Mouse (Mus musculus) v-Abl transformed pro-B cells (cell line): ENCODE measurements around the gene Ruvbl1.

Source experiments
- in situ Hi-C, 2 experiments: fragments of 400-800 bp; cut with MboI; formaldehyde crosslinking; loops; one replicate each; pipeline ENCODE4 v1.15.1; 2025; ENCODE audit not compliant: unreplicated experiment in 2 of 2

Ruvbl1 gene

GRCm38 (mm10) chr6:88465181-88465920 lies at the start of gene Ruvbl1:
Ruvbl1 (plus strand) TSS chr6:88465409.
- in situ Hi-C loops: no loop called here

- in situ Hi-C loops: no loop called here
Observed at GRCm38 (mm10) chr6:88416130-88416758, 49.0 kb upstream of the Ruvbl1 start.

- in situ Hi-C loops: no loop called here
Observed at GRCm38 (mm10) chr6:88431202-88431601, 34.0 kb upstream of the Ruvbl1 start.

- in situ Hi-C loops: no loop called here
Observed at GRCm38 (mm10) chr6:88435609-88436008, 29.6 kb upstream of the Ruvbl1 start.

GRCm38 (mm10) chr6:88439056-88439455 lies 26.2 kb upstream of the Ruvbl1 start:
- in situ Hi-C loops: no loop called here

GRCm38 (mm10) chr6:88442551-88442950 lies 22.7 kb upstream of the Ruvbl1 start:
- in situ Hi-C loops: no loop called here

- in situ Hi-C loops: no loop called here
Observed at GRCm38 (mm10) chr6:88443446-88443845, 21.8 kb upstream of the Ruvbl1 start.

GRCm38 (mm10) chr6:88444076-88444750 lies 21.0 kb upstream of the Ruvbl1 start:
- in situ Hi-C loops: no loop called here

GRCm38 (mm10) chr6:88445661-88446060 lies 19.5 kb upstream of the Ruvbl1 start:
- in situ Hi-C loops: no loop called here

- in situ Hi-C loops: no loop called here
Observed at GRCm38 (mm10) chr6:88446063-88447002, 18.9 kb upstream of the Ruvbl1 start, which contains the start of gene Eefsec. Eefsec (minus strand) TSS chr6:88446539.

- in situ Hi-C loops: no loop called here
Observed at GRCm38 (mm10) chr6:88447454-88447853, 17.8 kb upstream of the Ruvbl1 start.

GRCm38 (mm10) chr6:88454545-88454944 lies 10.7 kb upstream of the Ruvbl1 start:
- in situ Hi-C loops: no loop called here

GRCm38 (mm10) chr6:88469878-88470277 lies 4.7 kb downstream of the Ruvbl1 start:
- in situ Hi-C loops: no loop called here

- in situ Hi-C loops: loop anchor here in 1 of 2 experiments (25.0 kb wide), 1 partner anchor 368 kb away; no protein-coding TSS in a partner anchor
Observed at GRCm38 (mm10) chr6:88480421-88480820, 15.2 kb downstream of the Ruvbl1 start.

- in situ Hi-C loops: loop anchor here in 1 of 2 experiments (25.0 kb wide), 1 partner anchor 371 kb away; no protein-coding TSS in a partner anchor
Observed at GRCm38 (mm10) chr6:88483111-88483510, 17.9 kb downstream of the Ruvbl1 start.

GRCm38 (mm10) chr6:88483913-88484312 lies 18.7 kb downstream of the Ruvbl1 start:
- in situ Hi-C loops: loop anchor here in 1 of 2 experiments (25.0 kb wide), 1 partner anchor 372 kb away; no protein-coding TSS in a partner anchor

GRCm38 (mm10) chr6:88485378-88485777 lies 20.2 kb downstream of the Ruvbl1 start:
- in situ Hi-C loops: loop anchor here (5.0 to 25.0 kb wide), 3 partner anchors 298 to 373 kb away; no protein-coding TSS in a partner anchor

GRCm38 (mm10) chr6:88486893-88487292 lies 21.7 kb downstream of the Ruvbl1 start:
- in situ Hi-C loops: loop anchor here (5.0 to 25.0 kb wide), 3 partner anchors 300 to 375 kb away; no protein-coding TSS in a partner anchor

GRCm38 (mm10) chr6:88489026-88489425 lies 23.8 kb downstream of the Ruvbl1 start:
- in situ Hi-C loops: loop anchor here (5.0 to 25.0 kb wide), 3 partner anchors 302 to 377 kb away; no protein-coding TSS in a partner anchor

GRCm38 (mm10) chr6:88489834-88490233 lies 24.6 kb downstream of the Ruvbl1 start:
- in situ Hi-C loops: loop anchor here (5.0 to 25.0 kb wide), 3 partner anchors 303 to 378 kb away; no protein-coding TSS in a partner anchor
